Mouse (Mus musculus) thymus, adult 2 months (tissue): ENCODE results near the gene D5Ertd579e.

ENCODE experiments used
- CTCF ChIP-seq: fragments of 200-500 bp; IDR thresholded peaks from 2 replicates; pipeline ENCODE4 v1.5.1; 2012; ENCODE audit warnings: mild to moderate bottlenecking, control low read depth, low read length, moderate library complexity, borderline replicate concordance; ENCODE audit not compliant: control insufficient read depth, poor library complexity, insufficient read depth; ENCODE audit errors: extremely low read depth
- POLR2A ChIP-seq: fragments of 200-500 bp; IDR thresholded peaks from 2 replicates; pipeline ENCODE4 v1.6.1; 2012; ENCODE audit warnings: mild to moderate bottlenecking, low read length, control low read depth, moderate library complexity; ENCODE audit not compliant: control insufficient read depth, poor library complexity, insufficient read depth; ENCODE audit errors: extremely low read depth

DNA sequence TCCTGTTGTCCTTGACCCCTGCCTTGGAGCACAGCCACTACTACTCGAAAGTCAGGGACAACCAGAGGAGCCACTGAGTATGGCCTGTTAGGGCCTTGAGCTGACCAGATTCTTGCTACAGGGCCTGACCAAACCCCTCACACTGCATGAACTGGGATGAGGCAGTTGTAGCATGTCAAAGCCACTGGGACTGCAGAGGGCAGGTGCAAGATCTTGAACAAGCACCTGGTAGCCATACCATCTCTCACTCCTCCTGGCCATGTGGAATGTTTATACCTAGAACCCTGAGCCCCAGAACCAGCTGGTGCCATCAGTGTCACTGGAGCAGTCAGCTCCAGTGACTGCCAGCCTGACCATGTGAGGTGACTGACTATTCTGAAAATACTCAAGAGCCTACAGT is 96.9 kb downstream of the D5Ertd579e start:
- TF ChIP-seq POLR2A (no peak), CTCF (no peak)
